9 mouse cellular contexts compared by ENCODE assay signal in genomic region chr19:46058466-46058865, GRCm38 (mm10). TPM values are rescaled to one million over a fixed set of nuclear protein-coding genes. Genes with fewer than 3 reads are reported as not detected.
A peak's percentile ranks its signal among the peaks of the same experiment; 100 is the strongest.
DNase-seq lines count a peak whose midpoint lies in the region; ATAC-seq and TF ChIP-seq lines count a peak whose summit lies in the region.
"Had no signal": no experiment of that assay in that cellular context is flagged by ENCODE, and none has a peak within 500 bp of the region (broad histone marks: within the 10 kb centered on the region; RNA-seq: fewer than 3 reads in every experiment).

No protein-coding gene starts in this region.

- H3K79me2 ChIP-seq in macrophage (ENCODE audit: inconsistent target) = peaks cover 64% of the 10 kb centered on the region

- peaks cover 23% of the 10 kb centered on the region for H3K36me3 ChIP-seq in heart, embryonic 13.5 days
- peaks cover 19% of the 10 kb centered on the region for H3K36me3 ChIP-seq in lung, embryonic 16.5 days (ENCODE audit: control insufficient read depth, insufficient read depth, low read length)
- peaks cover 19% of the 10 kb centered on the region for H3K36me3 ChIP-seq in embryonic facial prominence, embryonic 12.5 days
- peaks cover 26% of the 10 kb centered on the region; the same call in 1 of the 2 replicates for H3K36me3 ChIP-seq in macrophage (ENCODE audit: inconsistent target)

- no peak overlapping the region for H3K27ac ChIP-seq in heart, embryonic 13.5 days (replicated peaks)
- H3K27ac ChIP-seq in lung, embryonic 16.5 days (ENCODE audit: low read length) = no peak overlapping the region
- H3K27ac ChIP-seq in embryonic facial prominence, embryonic 12.5 days = no peak overlapping the region
- H3K27ac ChIP-seq in macrophage = no peak overlapping the region

- DNase-seq in heart, adult 18-20 months = no peak
- no peak for DNase-seq in lung, adult 2 months
- no peak for DNase-seq in natural killer cell, adult 2 months (ENCODE audit: low spot score in 2 of 2)
- no peak for DNase-seq in B cell, adult 2 months
- DNase-seq: thymus, adult 2 months had no signal

- WGBS in heart, embryonic 13.5 days = 88% methylated on average over 7 of the region's 7 CpGs
- 98% methylated on average over 7 of the region's 7 CpGs for WGBS in lung, embryonic 16.5 days
- 93% methylated on average over 7 of the region's 7 CpGs for WGBS in lung, adult 2 months
- 98% methylated on average over 7 of the region's 7 CpGs for WGBS in embryonic facial prominence, embryonic 12.5 days
- WGBS in macrophage (ENCODE audit: missing documents) = 93% methylated on average over 7 of the region's 7 CpGs

- no peaks in the 10 kb centered on the region for H3K9me3 ChIP-seq in heart, embryonic 13.5 days
- no peaks in the 10 kb centered on the region for H3K9me3 ChIP-seq in lung, embryonic 16.5 days (ENCODE audit: control insufficient read depth, low read length)
- no peaks in the 10 kb centered on the region for H3K9me3 ChIP-seq in embryonic facial prominence, embryonic 12.5 days

- H3K4me1 ChIP-seq in heart, embryonic 13.5 days = peaks cover 34% of the 10 kb centered on the region
- H3K4me1 ChIP-seq in lung, embryonic 16.5 days (replicated peaks; ENCODE audit: control insufficient read depth, insufficient read depth, low read length) = peaks cover 7% of the 10 kb centered on the region
- peaks cover 5% of the 10 kb centered on the region; the same call in 1 of the 2 replicates for H3K4me1 ChIP-seq in lung, adult 2 months (ENCODE audit: control insufficient read depth, insufficient read depth, low read length)
- peaks cover 17% of the 10 kb centered on the region for H3K4me1 ChIP-seq in embryonic facial prominence, embryonic 12.5 days

- no peak for TF ChIP-seq CTCF in lung, adult 2 months (IDR thresholded peaks at IDR 0.05; ENCODE audit: insufficient read depth, low read length)

- no peak for ATAC-seq in heart, embryonic 13.5 days (ENCODE audit: extremely low read depth, insufficient number of reproducible peaks, low FRiP score, low TSS enrichment)
- ATAC-seq in lung, embryonic 16.5 days (ENCODE audit: low read depth) = no peak
- no peak for ATAC-seq in embryonic facial prominence, embryonic 12.5 days (ENCODE audit: insufficient number of reproducible peaks, insufficient read depth, low FRiP score, low TSS enrichment)

- peak overlapping the region; percentile 90; the same call in 1 of the 2 replicates for H3K4me3 ChIP-seq in heart, embryonic 13.5 days
- H3K4me3 ChIP-seq in lung, embryonic 16.5 days (ENCODE audit: low read length) = no peak overlapping the region
- no peak overlapping the region for H3K4me3 ChIP-seq in lung, adult 2 months (replicated peaks; ENCODE audit: extremely low read depth, low read depth, low read length)
- H3K4me3 ChIP-seq in embryonic facial prominence, embryonic 12.5 days = no peak overlapping the region
- H3K4me3 ChIP-seq in macrophage (ENCODE audit: inconsistent target) = 0 out of 2 replicates have a peak overlapping the region, but pooled peaks have one; percentile 67

- H3K9ac ChIP-seq in heart, embryonic 13.5 days = peak overlapping the region; percentile 92; the same call in 1 of the 2 replicates
- H3K9ac ChIP-seq in lung, embryonic 16.5 days (ENCODE audit: low read length) = no peak overlapping the region
- no peak overlapping the region for H3K9ac ChIP-seq in embryonic facial prominence, embryonic 12.5 days

- no peak for TF ChIP-seq POLR2A in lung, adult 2 months (IDR thresholded peaks at IDR 0.05; ENCODE audit: borderline replicate concordance, extremely low read depth, low read depth, low read length)

- no peaks in the 10 kb centered on the region for H3K27me3 ChIP-seq in heart, embryonic 13.5 days (replicated peaks)
- no peaks in the 10 kb centered on the region for H3K27me3 ChIP-seq in lung, embryonic 16.5 days (ENCODE audit: control insufficient read depth, insufficient read depth, low read depth, low read length)
- no peaks in the 10 kb centered on the region for H3K27me3 ChIP-seq in embryonic facial prominence, embryonic 12.5 days

- peak overlapping the region; percentile 91 for H3K4me2 ChIP-seq in heart, embryonic 13.5 days
- peak overlapping the region; percentile 62 for H3K4me2 ChIP-seq in lung, embryonic 16.5 days (ENCODE audit: low read depth, low read length)
- peak overlapping the region; percentile 56 for H3K4me2 ChIP-seq in embryonic facial prominence, embryonic 12.5 days (replicated peaks)

RNA-seq across cellular contexts. Expression of gene Ldb1, which starts 13.5 kb away (rescaled TPM):
- polyA plus RNA-seq in heart, embryonic 13.5 days (2015; fragmentation: Nextera tagmentation; extraction: Ambion mirVana) = 64.7 and 69.7 TPM in 2 replicates
- 10 to 100 TPM; 35.2 to 37.3 TPM for total RNA-seq in heart, adult 18-20 months (2021)
- 55.3 and 70.7 TPM in 2 replicates for polyA plus RNA-seq in lung, embryonic 16.5 days (2015; fragmentation: Nextera tagmentation; extraction: Ambion mirVana)
- polyA plus RNA-seq in lung, adult 2 months (2012; rRNA removed) = 220 TPM in 2 replicates
- 131 and 142 TPM in 2 replicates for polyA plus RNA-seq in embryonic facial prominence, embryonic 12.5 days (2016; fragmentation: Nextera tagmentation; extraction: Ambion mirVana)
- 100 to 1,000 TPM in 15 of 26 experiments, 10 to 100 TPM in 11; 34.5 to 266 (median 130) TPM for total RNA-seq in macrophage (2018; cell fraction: chromatin; rRNA removed)
- 10 to 100 TPM; 34.0 to 73.6 (median 58.4) TPM for total RNA-seq in macrophage (2018; cell fraction: cytosol; rRNA removed)
- 100 to 1,000 TPM in 10 of 26 experiments, 10 to 100 TPM in 16; 31.1 to 202 (median 91.8) TPM for total RNA-seq in macrophage (2018; cell fraction: nucleus; rRNA removed)
- polyA plus RNA-seq in macrophage (2018) = 59.8 to 83.3 TPM (median 73.3 TPM) in 3 replicates

RNA-seq across cellular contexts. Expression of gene Pprc1, which starts 13.8 kb away (rescaled TPM):
- polyA plus RNA-seq in heart, embryonic 13.5 days (2015; fragmentation: Nextera tagmentation; extraction: Ambion mirVana) = 19.9 and 21.4 TPM in 2 replicates
- total RNA-seq in heart, adult 18-20 months (2021) = 10 to 100 TPM; 14.2 to 14.9 TPM
- polyA plus RNA-seq in lung, embryonic 16.5 days (2015; fragmentation: Nextera tagmentation; extraction: Ambion mirVana) = 24.4 and 27.0 TPM in 2 replicates
- 18.3 and 19.3 TPM in 2 replicates for polyA plus RNA-seq in lung, adult 2 months (2012; rRNA removed)
- polyA plus RNA-seq in embryonic facial prominence, embryonic 12.5 days (2016; fragmentation: Nextera tagmentation; extraction: Ambion mirVana) = 37.9 and 39.7 TPM in 2 replicates
- 100 to 1,000 TPM in 8 of 26 experiments, 10 to 100 TPM in 18; 39.0 to 165 (median 87.4) TPM for total RNA-seq in macrophage (2018; cell fraction: chromatin; rRNA removed)
- 10 to 100 TPM in 25 of 26 experiments, 1 to 10 TPM in 1; 9.7 to 26.8 (median 18.4) TPM for total RNA-seq in macrophage (2018; cell fraction: cytosol; rRNA removed)
- 100 to 1,000 TPM in 1 of 26 experiments, 10 to 100 TPM in 25; 32.4 to 133 (median 55.7) TPM for total RNA-seq in macrophage (2018; cell fraction: nucleus; rRNA removed)
- polyA plus RNA-seq in macrophage (2018) = 13.1 to 26.2 TPM (median 15.9 TPM) in 3 replicates

RNA-seq across cellular contexts. Expression of gene Nolc1, which starts 17.2 kb away (rescaled TPM):
- polyA plus RNA-seq in heart, embryonic 13.5 days (2015; fragmentation: Nextera tagmentation; extraction: Ambion mirVana) = 48.4 and 48.9 TPM in 2 replicates
- total RNA-seq in heart, adult 18-20 months (2021) = 10 to 100 TPM; 17.9 to 19.1 TPM
- polyA plus RNA-seq in lung, embryonic 16.5 days (2015; fragmentation: Nextera tagmentation; extraction: Ambion mirVana) = 59.2 and 66.2 TPM in 2 replicates
- 7.4 and 9.8 TPM in 2 replicates for polyA plus RNA-seq in lung, adult 2 months (2012; rRNA removed)
- polyA plus RNA-seq in embryonic facial prominence, embryonic 12.5 days (2016; fragmentation: Nextera tagmentation; extraction: Ambion mirVana) = 93.8 and 102 TPM in 2 replicates
- 10 to 100 TPM in 21 of 26 experiments, 1 to 10 TPM in 5; 8.0 to 23.2 (median 13.6) TPM for total RNA-seq in macrophage (2018; cell fraction: chromatin; rRNA removed)
- total RNA-seq in macrophage (2018; cell fraction: cytosol; rRNA removed) = 10 to 100 TPM; 12.1 to 23.2 (median 17.5) TPM
- total RNA-seq in macrophage (2018; cell fraction: nucleus; rRNA removed) = 10 to 100 TPM in 17 of 26 experiments, 1 to 10 TPM in 9; 4.8 to 47.3 (median 11.5) TPM
- 18.8 to 68.9 TPM (median 43.9 TPM) in 3 replicates for polyA plus RNA-seq in macrophage (2018)

RNA-seq across cellular contexts. Expression of gene Hps6, which starts 55.2 kb away (rescaled TPM):
- polyA plus RNA-seq in heart, embryonic 13.5 days (2015; fragmentation: Nextera tagmentation; extraction: Ambion mirVana) = 5.9 and 6.3 TPM in 2 replicates
- 1 to 10 TPM; 5.0 to 5.1 TPM for total RNA-seq in heart, adult 18-20 months (2021)
- polyA plus RNA-seq in lung, embryonic 16.5 days (2015; fragmentation: Nextera tagmentation; extraction: Ambion mirVana) = 10.2 and 11.1 TPM in 2 replicates
- polyA plus RNA-seq in lung, adult 2 months (2012; rRNA removed) = 7.5 and 8.7 TPM in 2 replicates
- 6.1 and 7.2 TPM in 2 replicates for polyA plus RNA-seq in embryonic facial prominence, embryonic 12.5 days (2016; fragmentation: Nextera tagmentation; extraction: Ambion mirVana)
- total RNA-seq in macrophage (2018; cell fraction: chromatin; rRNA removed) = 10 to 100 TPM in 3 of 26 experiments, 1 to 10 TPM in 23; 2.3 to 11.7 (median 6.8) TPM
- total RNA-seq in macrophage (2018; cell fraction: cytosol; rRNA removed) = 10 to 100 TPM in 7 of 26 experiments, 1 to 10 TPM in 19; 5.4 to 13.8 (median 8.9) TPM
- total RNA-seq in macrophage (2018; cell fraction: nucleus; rRNA removed) = 10 to 100 TPM in 8 of 26 experiments, 1 to 10 TPM in 18; 4.7 to 18.3 (median 8.8) TPM
- 5.1 to 9.8 TPM (median 9.4 TPM) in 3 replicates for polyA plus RNA-seq in macrophage (2018)

Comparison
In these comparisons a context has a peak if more than half of its experiments do, and no peak if none do; other contexts are left out.
1. H3K4me3 ChIP-seq: peak in heart, embryonic 13.5 days (single experiment) and macrophage (single experiment); none in lung, embryonic 16.5 days (single experiment), lung, adult 2 months (single experiment) and embryonic facial prominence, embryonic 12.5 days (single experiment).
2. Peak in every context shown above with its lines, with median percentiles within 50 percentile points of each other: H3K4me2 ChIP-seq.